Mouse (Mus musculus): ENCODE results near the gene Xiap.

DNA sequence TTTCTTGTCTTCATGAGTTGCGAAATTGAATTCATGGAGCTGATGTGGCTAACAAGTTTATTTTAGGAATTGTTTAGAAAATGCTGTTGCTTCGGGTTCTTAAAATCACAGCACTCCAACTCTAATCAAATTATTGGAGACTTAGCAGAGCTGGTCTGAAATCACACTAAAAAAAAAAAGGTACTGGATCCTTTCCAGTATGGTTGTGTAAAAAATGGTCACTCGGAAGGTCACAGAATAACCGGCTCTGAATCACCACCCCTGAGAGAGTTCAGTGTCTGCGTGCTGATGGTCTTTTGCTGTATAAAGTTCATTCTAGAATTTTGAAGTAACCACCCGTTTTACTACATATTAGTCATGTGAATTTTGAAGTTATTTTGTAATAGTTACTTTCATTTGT lies 47.7 kb downstream of the Xiap start:
- no peak for TF ChIP-seq CTCF (IDR thresholded peaks at IDR 0.05; ENCODE audit: borderline replicate concordance, extremely low read depth, insufficient read depth, insufficient read length)
- TF ChIP-seq POLR2A (IDR thresholded peaks at IDR 0.05; ENCODE audit: borderline replicate concordance, extremely low read depth, insufficient read depth, insufficient read length, poor library complexity, severe bottlenecking) = no peak

All from brain, embryonic 14.5 days (tissue).